Mouse (Mus musculus) brown adipose tissue, adult 24 weeks (tissue): ENCODE measurements around the gene Ica1. TPM values are rescaled to one million over a fixed set of nuclear protein-coding genes. Genes with fewer than 3 reads are reported as not detected.

Source experiments
- H3K27ac ChIP-seq: fragments of 200-500 bp; replicated peaks from 2 replicates; pipeline ENCODE4 v1.5.1; 2012; ENCODE audit warnings: low read depth, mild to moderate bottlenecking, low read length
- H3K4me1 ChIP-seq: fragments of 200-500 bp; 2 replicates; pipeline ENCODE4 v1.6.1; 2012; ENCODE audit warnings: low read length, mixed read lengths; ENCODE audit not compliant: control insufficient read depth, insufficient read depth, insufficient read length
- H3K4me3 ChIP-seq: fragments of 200-500 bp; 2 replicates; pipeline ENCODE4 v1.5.1; 2012; ENCODE audit warnings: low read depth, mild to moderate bottlenecking, low read length, moderate library complexity; ENCODE audit not compliant: insufficient read depth
- polyA plus RNA-seq: library from polyadenylated mRNA; stranded (reverse); fragments of >200 nt; gene quantifications from 2 replicates; pipeline ENCODE4 v1.2.4, GENCODE M21; 2012; ENCODE audit not compliant: missing spikeins, insufficient read depth, insufficient read length

The Ica1 gene
- polyA plus RNA-seq, 1 experiment = 5.5 TPM

- H3K4me1 ChIP-seq = no peaks in the 10 kb centered on the region
- H3K27ac ChIP-seq = no peak overlapping the region
- H3K4me3 ChIP-seq = no peak overlapping the region
Observed at GRCm38 (mm10) chr6:8759901-8760300, 18.4 kb downstream of the Ica1 start.

- H3K27ac ChIP-seq = no peak overlapping the region
- no peaks in the 10 kb centered on the region for H3K4me1 ChIP-seq
- H3K4me3 ChIP-seq = no peak overlapping the region
Observed at GRCm38 (mm10) chr6:8755760-8756276, 22.5 kb downstream of the Ica1 start.

GRCm38 (mm10) chr6:8754486-8754885 is 23.8 kb downstream of the Ica1 start:
- H3K4me3 ChIP-seq = no peak overlapping the region
- no peak overlapping the region for H3K27ac ChIP-seq
- no peaks in the 10 kb centered on the region for H3K4me1 ChIP-seq

GRCm38 (mm10) chr6:8753723-8754036 is 24.6 kb downstream of the Ica1 start:
- no peak overlapping the region for H3K4me3 ChIP-seq
- no peaks in the 10 kb centered on the region for H3K4me1 ChIP-seq
- H3K27ac ChIP-seq = no peak overlapping the region

- H3K4me1 ChIP-seq = no peaks in the 10 kb centered on the region
Observed at GRCm38 (mm10) chr6:8752984-8753722, 25.1 kb downstream of the Ica1 start.

GRCm38 (mm10) chr6:8744886-8745285 is 33.4 kb downstream of the Ica1 start:
- Histone ChIP-seq H3K4me1 (peaks cover 5% of the 10 kb centered on the region; the same call in 1 of the 2 replicates), H3K4me3 (no peak overlapping the region), H3K27ac (no peak overlapping the region)

More at GRCm38 (mm10) chr6:8752984-8753722, 25.1 kb downstream of the Ica1 start:
- no peak overlapping the region for H3K4me3 ChIP-seq
- no peak overlapping the region for H3K27ac ChIP-seq

GRCm38 (mm10) chr6:8744273-8744785 is 34.0 kb downstream of the Ica1 start:
- no peak overlapping the region for H3K4me3 ChIP-seq
- 0 out of 2 replicates have a peak overlapping the region, but pooled peaks have one; percentile 1 for H3K27ac ChIP-seq

GRCm38 (mm10) chr6:8742449-8742848 is 35.8 kb downstream of the Ica1 start:
- no peak overlapping the region for H3K4me3 ChIP-seq
- no peak overlapping the region; the same call in 1 of the 2 replicates for H3K27ac ChIP-seq
- H3K4me1 ChIP-seq = peaks cover 5% of the 10 kb centered on the region; the same call in 1 of the 2 replicates

More at GRCm38 (mm10) chr6:8744273-8744785, 34.0 kb downstream of the Ica1 start:
- peaks cover 5% of the 10 kb centered on the region; the same call in 1 of the 2 replicates for H3K4me1 ChIP-seq

GRCm38 (mm10) chr6:8741659-8742058 is 36.6 kb downstream of the Ica1 start:
- Histone ChIP-seq H3K4me3 (no peak overlapping the region), H3K4me1 (peaks cover 5% of the 10 kb centered on the region; the same call in 1 of the 2 replicates), H3K27ac (no peak overlapping the region)

GRCm38 (mm10) chr6:8740092-8740491 is 38.2 kb downstream of the Ica1 start:
- no peak overlapping the region for H3K27ac ChIP-seq
- peaks cover 5% of the 10 kb centered on the region; the same call in 1 of the 2 replicates for H3K4me1 ChIP-seq
- H3K4me3 ChIP-seq = no peak overlapping the region

- peaks cover 5% of the 10 kb centered on the region; the same call in 1 of the 2 replicates for H3K4me1 ChIP-seq
- no peak overlapping the region for H3K4me3 ChIP-seq
- H3K27ac ChIP-seq = no peak overlapping the region
Observed at GRCm38 (mm10) chr6:8738396-8738795, 39.9 kb downstream of the Ica1 start.

- Histone ChIP-seq H3K4me1 (no peaks in the 10 kb centered on the region), H3K27ac (no peak overlapping the region), H3K4me3 (no peak overlapping the region)
Observed at GRCm38 (mm10) chr6:8736493-8736820, 41.8 kb downstream of the Ica1 start.

GRCm38 (mm10) chr6:8735657-8736492 is 42.4 kb downstream of the Ica1 start:
- Histone ChIP-seq H3K27ac (no peak overlapping the region), H3K4me1 (no peaks in the 10 kb centered on the region), H3K4me3 (no peak overlapping the region)

GRCm38 (mm10) chr6:8735044-8735443 is 43.2 kb downstream of the Ica1 start:
- Histone ChIP-seq H3K27ac (no peak overlapping the region), H3K4me1 (no peaks in the 10 kb centered on the region), H3K4me3 (no peak overlapping the region)

GRCm38 (mm10) chr6:8732492-8732891 is 45.8 kb downstream of the Ica1 start:
- H3K27ac ChIP-seq = no peak overlapping the region
- H3K4me3 ChIP-seq = no peak overlapping the region
- H3K4me1 ChIP-seq = no peaks in the 10 kb centered on the region
